Mouse (Mus musculus) G1E (cell line): ENCODE data around the gene Sass6. TPM values are rescaled to one million over a fixed set of nuclear protein-coding genes. Genes with fewer than 3 reads are reported as not detected.
A peak's percentile ranks its signal among the peaks of the same experiment; 100 is the strongest.
"Not testable (repeated sequence)": the region's sequence is repeated elsewhere in the genome, so short reads cannot be mapped to it uniquely, and the experiment has no call there.

ENCODE experiments used
- ATAC-seq: 2 replicates; pipeline ENCODE4 v1.8.0; 2016; ENCODE audit warnings: mild to moderate bottlenecking; ENCODE audit not compliant: insufficient number of reproducible peaks, poor library complexity, low FRiP score, severe bottlenecking; ENCODE audit errors: extremely low read depth
- DNase-seq: peaks from one replicate; pipeline ENCODE4 v3.0.0; 2012; ENCODE audit warnings: low spot score
- H3K27me3 ChIP-seq: 2 replicates; pipeline ENCODE4 v1.6.1; 2012; ENCODE audit warnings: mild to moderate bottlenecking, low read length, inconsistent platforms; ENCODE audit not compliant: insufficient read depth
- H3K36me3 ChIP-seq: replicated peaks from 2 replicates; pipeline ENCODE3; 2012; ENCODE audit warnings: mild to moderate bottlenecking, inconsistent platforms
- H3K4me1 ChIP-seq: 2 replicates; pipeline ENCODE4 v1.6.1; 2012; ENCODE audit warnings: low read depth, low read length, inconsistent platforms, mixed read lengths; ENCODE audit not compliant: insufficient read depth
- H3K4me3 ChIP-seq: 2 replicates; pipeline ENCODE4 v1.5.1; 2012; ENCODE audit warnings: low read depth, mild to moderate bottlenecking, inconsistent platforms, low read length, moderate library complexity, mixed read lengths
- H3K9me3 ChIP-seq: replicated peaks from 2 replicates; pipeline ENCODE4 v1.6.1; 2012; ENCODE audit warnings: inconsistent platforms
- CTCF ChIP-seq: IDR thresholded peaks from 2 replicates; pipeline ENCODE4 v1.5.1; 2012; ENCODE audit warnings: low read depth, low read length, inconsistent platforms, mixed read lengths
- GATA1 ChIP-seq: IDR thresholded peaks from 2 replicates; pipeline ENCODE4 v1.6.1; 2012; ENCODE audit warnings: borderline replicate concordance, low read length, inconsistent platforms, mixed read lengths
- GATA2 ChIP-seq: IDR thresholded peaks from 2 replicates; pipeline ENCODE4 v1.6.1; 2012; ENCODE audit warnings: low read depth, low read length, inconsistent platforms, borderline replicate concordance
- POLR2AphosphoS5 ChIP-seq: IDR thresholded peaks from 2 replicates; pipeline ENCODE4 v1.6.1; 2012; ENCODE audit warnings: low read depth, low read length, inconsistent platforms; ENCODE audit not compliant: insufficient replicate concordance
- TAL1 ChIP-seq: conservative IDR thresholded peaks from 2 replicates; pipeline ENCODE4 v1.6.1; 2012; ENCODE audit warnings: low read depth, low read length, inconsistent platforms, mixed read lengths
- polyA plus RNA-seq: library from polyadenylated mRNA; stranded (reverse); fragments of >175 nt; gene quantifications from 2 replicates; pipeline ENCODE4 v1.2.3, GENCODE M21; 2012
- total RNA-seq, 2 experiments: library from RNA; stranded (forward) in 1 of 2; stranded (reverse) in 1 of 2; fragments of 200-1000 nt in 1 of 2; fragments of >200 nt in 1 of 2; fragmentation: Nextera tagmentation in 1 of 2; gene quantifications; 2 replicates each; pipeline ENCODE4 v1.2.3; 2014 to 2017

Gene Sass6
- total and polyA plus RNA-seq, 3 experiments: 7.6 to 74.3 (median 39.6) TPM

DNA sequence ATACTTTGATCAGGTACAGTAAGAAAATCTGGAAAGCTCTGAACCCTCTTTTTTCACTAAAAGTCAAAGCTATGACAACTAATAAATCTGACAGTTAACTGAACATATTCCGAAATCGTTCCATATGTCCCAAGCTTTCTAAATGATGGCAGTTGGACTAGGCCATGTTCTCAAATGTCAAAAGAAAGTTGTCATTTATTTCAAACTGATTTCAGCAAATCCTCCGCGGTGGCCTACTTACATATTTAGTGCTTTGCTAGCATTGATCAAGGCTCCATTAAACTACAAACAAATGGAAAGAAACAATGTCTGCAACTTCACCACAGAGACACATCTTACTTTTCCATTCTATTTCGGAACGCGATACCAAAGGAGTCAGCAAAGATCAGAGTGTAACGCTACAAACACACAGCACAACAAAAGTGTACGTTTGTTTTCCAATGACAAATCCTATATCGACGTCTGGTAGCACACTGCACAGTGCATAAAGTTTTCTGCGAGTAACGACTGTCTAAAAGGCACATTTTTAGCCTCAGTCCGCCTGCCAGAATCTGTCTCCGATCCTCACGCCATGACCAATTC is 66.6 kb downstream of the Sass6 start:
- Histone ChIP-seq H3K9me3 (no peaks in the 10 kb centered on the region), H3K36me3 (peaks cover 42% of the 10 kb centered on the region), H3K4me3 (peak overlapping the region; percentile 99), H3K4me1 (peaks cover 47% of the 10 kb centered on the region), H3K27me3 (no peaks in the 10 kb centered on the region)
- DNase-seq: no peak
- ATAC-seq: no peak
- TF ChIP-seq POLR2AphosphoS5 (no peak), GATA2 (no peak), CTCF (no peak), GATA1 (no peak), TAL1 (no peak)

GRCm38 (mm10) chr3:116661870-116662414 is 67.2 kb downstream of the Sass6 start:
- Histone ChIP-seq H3K9me3 (no peaks in the 10 kb centered on the region), H3K27me3 (no peaks in the 10 kb centered on the region), H3K4me3 (peak overlapping the region; percentile 99), H3K36me3 (peaks cover 44% of the 10 kb centered on the region), H3K4me1 (peaks cover 44% of the 10 kb centered on the region)
- 0 out of 2 replicates have a peak, but pooled peaks have one; percentile 32 for TF ChIP-seq POLR2AphosphoS5
- TF ChIP-seq GATA2: no peak
- no peak for TF ChIP-seq TAL1
- no peak for TF ChIP-seq CTCF
- no peak for TF ChIP-seq GATA1
- peak; percentile 52 for DNase-seq
- no peak; the same call in 1 of the 2 replicates for ATAC-seq

DNA sequence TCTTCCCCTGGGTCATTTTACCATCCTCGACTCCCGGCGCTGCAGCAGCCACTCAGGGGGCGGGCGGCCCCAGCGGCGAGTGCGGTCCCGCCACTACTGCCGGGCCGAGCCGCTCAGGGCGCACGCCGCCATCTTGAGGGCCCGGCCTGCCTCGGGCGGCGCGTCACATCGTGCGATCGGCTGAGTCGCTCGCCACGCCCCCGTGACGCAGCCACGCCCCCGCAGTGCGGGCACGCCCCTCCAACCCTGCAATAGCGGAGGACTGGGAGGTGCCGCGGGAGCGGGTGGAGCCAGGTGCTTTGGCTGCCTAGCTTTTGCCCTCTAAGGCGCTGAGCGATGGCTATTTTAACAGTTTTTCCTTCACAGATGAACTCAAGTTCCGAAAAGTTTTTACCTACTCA is 67.7 kb downstream of the Sass6 start, which contains the start of gene Mfsd14a:
TSS of gene Mfsd14a (minus strand) at position 215 of the 401 bp plus-strand sequence.
- H3K4me1 ChIP-seq: peaks cover 40% of the 10 kb centered on the region
- DNase-seq: peak; percentile 92
- peaks cover 49% of the 10 kb centered on the region for H3K36me3 ChIP-seq
- peak; percentile 89 for ATAC-seq
- peak within 1 kb of the TSS; percentile 99 for H3K4me3 ChIP-seq
- TF ChIP-seq GATA1 (no peak), GATA2 (no peak), TAL1 (no peak), CTCF (no peak), POLR2AphosphoS5 (no peak)
- H3K9me3 ChIP-seq: no peaks in the 10 kb centered on the region
- H3K27me3 ChIP-seq: no peaks in the 10 kb centered on the region

DNA sequence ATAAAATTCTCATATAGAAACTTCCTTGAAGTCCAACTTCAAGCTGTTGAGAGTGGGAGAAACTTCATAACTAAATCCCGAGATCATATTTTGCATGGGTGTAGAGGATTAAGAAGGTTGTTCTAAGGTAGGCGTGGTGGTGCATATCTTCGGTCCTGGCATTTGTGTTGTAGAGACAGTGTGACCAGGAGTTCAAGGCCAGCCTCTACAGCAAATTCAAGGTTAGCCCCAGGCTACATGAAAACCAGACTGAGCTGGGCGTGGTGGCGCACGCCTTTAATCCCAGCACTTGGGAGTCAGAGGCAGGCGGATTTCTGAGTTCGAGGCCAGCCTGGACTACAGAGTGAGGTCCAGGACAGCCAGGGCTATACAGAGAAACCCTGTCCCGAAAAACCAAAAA is 69.5 kb downstream of the Sass6 start:
- not testable (repeated sequence) for H3K27me3 ChIP-seq, H3K9me3 ChIP-seq, DNase-seq, ATAC-seq, H3K4me3 ChIP-seq
- peaks cover 51% of the 10 kb centered on the region for H3K36me3 ChIP-seq
- H3K4me1 ChIP-seq: peaks cover 27% of the 10 kb centered on the region

Other genes starting within 250 kb of the Sass6 start
- 24.0 and 29.9 TPM in 2 replicates for gene Cdc14a, start 170.9 kb upstream of the Sass6 start, total RNA-seq (2014; fragmentation: Nextera tagmentation)
- gene Cdc14a, start 170.9 kb upstream of the Sass6 start, total RNA-seq (2017): 16.9 and 18.9 TPM in 2 replicates
- gene Cdc14a, start 170.9 kb upstream of the Sass6 start, polyA plus RNA-seq: 9.3 and 9.6 TPM in 2 replicates
- gene Rtca, start 86.8 kb upstream of the Sass6 start, total RNA-seq (2014; fragmentation: Nextera tagmentation): 31.6 and 47.9 TPM in 2 replicates
- 32.1 and 36.8 TPM in 2 replicates for gene Rtca, start 86.8 kb upstream of the Sass6 start, total RNA-seq (2017)
- gene Rtca, start 86.8 kb upstream of the Sass6 start, polyA plus RNA-seq: 36.7 and 40.3 TPM in 2 replicates
- 9.5 and 16.3 TPM in 2 replicates for gene Dbt, start 81.9 kb upstream of the Sass6 start, total RNA-seq (2014; fragmentation: Nextera tagmentation)
- gene Dbt, start 81.9 kb upstream of the Sass6 start, total RNA-seq (2017): 6.4 and 6.8 TPM in 2 replicates
- 0.35 and 0.69 TPM in 2 replicates for gene Dbt, start 81.9 kb upstream of the Sass6 start, polyA plus RNA-seq
- 2.0 and 4.2 TPM in 2 replicates for gene Lrrc39, start 32.0 kb upstream of the Sass6 start, total RNA-seq (2014; fragmentation: Nextera tagmentation)
- 1.7 and 2.2 TPM in 2 replicates for gene Lrrc39, start 32.0 kb upstream of the Sass6 start, total RNA-seq (2017)
- gene Lrrc39, start 32.0 kb upstream of the Sass6 start, polyA plus RNA-seq: not detected in 2 replicates
- gene Trmt13, start 19.6 kb downstream of the Sass6 start, total RNA-seq (2014; fragmentation: Nextera tagmentation): 32.1 and 42.9 TPM in 2 replicates
- gene Trmt13, start 19.6 kb downstream of the Sass6 start, total RNA-seq (2017): 34.5 and 35.8 TPM in 2 replicates
- 2.2 and 3.8 TPM in 2 replicates for gene Trmt13, start 19.6 kb downstream of the Sass6 start, polyA plus RNA-seq
- 73.6 and 75.9 TPM in 2 replicates for gene Mfsd14a, start 67.7 kb downstream of the Sass6 start, total RNA-seq (2014; fragmentation: Nextera tagmentation)
- gene Mfsd14a, start 67.7 kb downstream of the Sass6 start, total RNA-seq (2017): 86.5 and 87.0 TPM in 2 replicates
- gene Mfsd14a, start 67.7 kb downstream of the Sass6 start, polyA plus RNA-seq: 12.4 and 15.0 TPM in 2 replicates
- not detected in 2 replicates for gene Gm43191, start 86.3 kb downstream of the Sass6 start, total RNA-seq (2014; fragmentation: Nextera tagmentation)
- gene Gm43191, start 86.3 kb downstream of the Sass6 start, total RNA-seq (2017): not detected in 2 replicates
- gene Gm43191, start 86.3 kb downstream of the Sass6 start, polyA plus RNA-seq: not detected in 2 replicates
- 52.6 and 54.6 TPM in 2 replicates for gene Slc35a3, start 117.8 kb downstream of the Sass6 start, total RNA-seq (2014; fragmentation: Nextera tagmentation)
- gene Slc35a3, start 117.8 kb downstream of the Sass6 start, total RNA-seq (2017): 56.8 and 60.9 TPM in 2 replicates
- gene Slc35a3, start 117.8 kb downstream of the Sass6 start, polyA plus RNA-seq: 11.3 and 13.4 TPM in 2 replicates
- 33.6 and 38.7 TPM in 2 replicates for gene Agl, start 213.2 kb downstream of the Sass6 start, total RNA-seq (2014; fragmentation: Nextera tagmentation)
- 13.5 and 15.1 TPM in 2 replicates for gene Agl, start 213.2 kb downstream of the Sass6 start, total RNA-seq (2017)
- 1.3 and 1.7 TPM in 2 replicates for gene Agl, start 213.2 kb downstream of the Sass6 start, polyA plus RNA-seq